Mouse (Mus musculus) bone marrow, adult 2 months (tissue): ENCODE results near the gene Mecom.

Experiments used
- CTCF ChIP-seq: fragments of 200-500 bp; IDR thresholded peaks from 2 replicates; pipeline ENCODE4 v1.5.1; 2011; ENCODE audit warnings: low read length, control low read depth; ENCODE audit not compliant: control insufficient read depth, insufficient read depth
- POLR2A ChIP-seq: fragments of 200-500 bp; IDR thresholded peaks from 2 replicates; pipeline ENCODE4 v1.6.1; 2011; ENCODE audit warnings: low read depth, mild to moderate bottlenecking, control low read depth, low read length, borderline replicate concordance; ENCODE audit not compliant: control insufficient read depth

DNA sequence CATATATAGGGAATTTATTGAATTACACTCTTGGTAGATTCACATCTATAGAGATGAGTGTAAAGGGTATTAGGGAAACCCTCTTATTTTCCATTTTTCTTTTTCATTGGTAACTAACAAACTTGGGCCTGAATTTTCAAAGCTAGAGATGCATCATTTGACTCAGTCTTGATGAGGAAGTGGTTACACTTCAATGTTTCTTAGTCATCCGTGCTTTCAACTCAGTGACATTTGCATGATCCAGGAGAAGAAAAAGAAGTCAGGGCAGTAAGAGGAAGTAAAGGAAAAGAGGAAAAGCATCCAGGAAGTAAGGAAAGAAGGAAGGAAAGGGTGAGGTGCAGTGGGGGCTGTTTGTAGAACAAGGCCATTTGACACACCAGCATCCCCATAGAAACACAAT, 556.3 kb downstream of the Mecom start:
- TF ChIP-seq POLR2A: no peak
- no peak for TF ChIP-seq CTCF
